Mouse (Mus musculus) liver, embryonic 13.5 days (tissue): ENCODE measurements around the gene Tmc3. TPM values are rescaled to one million over a fixed set of nuclear protein-coding genes. Genes with fewer than 3 reads are reported as not detected.

Experiments
- ATAC-seq: fragments of 200-750 bp; cut with Nextera tagmentation; 2 replicates; pipeline ENCODE4 v1.8.0; 2017; ENCODE audit warnings: low read depth, mild to moderate bottlenecking, moderate number of reproducible peaks, moderate library complexity
- DNase-seq: peaks from one replicate; pipeline ENCODE4 v3.0.0; 2022
- H3K27ac ChIP-seq: fragments of 300-500 bp; sonication (generic); 2 replicates; pipeline ENCODE4 v1.5.1; 2015; ENCODE audit warnings: moderate library complexity, mild to moderate bottlenecking, inconsistent platforms
- H3K27me3 ChIP-seq: fragments of 300-500 bp; sonication (generic); 2 replicates; pipeline ENCODE4 v1.6.1; 2015; ENCODE audit warnings: mild to moderate bottlenecking, inconsistent platforms
- H3K36me3 ChIP-seq: fragments of 300-500 bp; sonication (generic); 2 replicates; pipeline ENCODE4 v1.6.1; 2015; ENCODE audit warnings: mild to moderate bottlenecking, inconsistent platforms
- H3K4me1 ChIP-seq: fragments of 300-500 bp; sonication (generic); replicated peaks from 2 replicates; pipeline ENCODE4 v1.6.1; 2015; ENCODE audit warnings: inconsistent platforms
- H3K4me2 ChIP-seq: fragments of 300-500 bp; sonication (generic); 2 replicates; pipeline ENCODE4 v1.6.1; 2015; ENCODE audit warnings: inconsistent platforms, mild to moderate bottlenecking, moderate library complexity
- H3K4me3 ChIP-seq: fragments of 300-500 bp; sonication (generic); replicated peaks from 2 replicates; pipeline ENCODE4 v1.5.1; 2015; ENCODE audit warnings: mild to moderate bottlenecking, inconsistent platforms
- H3K9ac ChIP-seq: fragments of 300-500 bp; sonication (generic); 2 replicates; pipeline ENCODE4 v1.6.1; 2015; ENCODE audit warnings: mild to moderate bottlenecking, inconsistent platforms
- H3K9me3 ChIP-seq: fragments of 300-500 bp; sonication (generic); replicated peaks from 2 replicates; pipeline ENCODE4 v1.6.1; 2016; ENCODE audit warnings: inconsistent platforms
- WGBS: fragments of 180-500 bp; shearing (Covaris S2); methylation state at CpG from one replicate; pipeline ENCODE4 v1.1.7; 2015; ENCODE audit not compliant: insufficient replicate concordance; 5-methylcytosine and 5-hydroxymethylcytosine counted together
- polyA plus RNA-seq: library from polyadenylated mRNA; unstranded; fragments of >200 nt; fragmentation: Nextera tagmentation; extraction: Ambion mirVana; gene quantifications from 2 replicates; pipeline ENCODE4 v1.2.1, GENCODE M21; 2015

Gene Tmc3
- polyA plus RNA-seq, 1 experiment from 2014 or later, result 0.44 TPM

DNA sequence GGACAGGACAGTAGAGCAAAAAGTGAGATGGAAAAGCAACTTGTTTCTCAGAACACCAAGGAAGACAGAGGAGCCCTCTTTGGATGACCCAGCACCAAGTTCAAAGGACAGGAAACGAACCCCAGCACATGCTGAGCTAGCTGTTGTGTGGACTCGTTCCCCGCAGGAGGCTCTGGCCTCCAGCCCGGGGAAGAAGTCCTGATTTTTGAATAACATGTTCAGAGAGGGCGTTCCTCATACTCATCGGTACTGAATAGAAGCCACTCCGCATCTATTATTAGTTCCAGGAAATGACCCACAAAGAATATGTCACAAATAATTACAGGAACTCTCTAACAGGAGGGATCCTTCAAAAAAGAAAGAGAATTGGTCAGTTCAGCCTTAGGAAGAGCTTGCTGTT lies 18.8 kb upstream of the Tmc3 start:
- no peak for ATAC-seq
- Histone ChIP-seq H3K4me3 (no peak overlapping the region), H3K4me1 (no peaks in the 10 kb centered on the region), H3K4me2 (no peak overlapping the region), H3K9me3 (no peaks in the 10 kb centered on the region), H3K9ac (no peak overlapping the region), H3K27ac (no peak overlapping the region), H3K27me3 (no peaks in the 10 kb centered on the region), H3K36me3 (no peaks in the 10 kb centered on the region)
- 21% methylated on average over 7 of the region's 7 CpGs for WGBS
- no peak for DNase-seq

DNA sequence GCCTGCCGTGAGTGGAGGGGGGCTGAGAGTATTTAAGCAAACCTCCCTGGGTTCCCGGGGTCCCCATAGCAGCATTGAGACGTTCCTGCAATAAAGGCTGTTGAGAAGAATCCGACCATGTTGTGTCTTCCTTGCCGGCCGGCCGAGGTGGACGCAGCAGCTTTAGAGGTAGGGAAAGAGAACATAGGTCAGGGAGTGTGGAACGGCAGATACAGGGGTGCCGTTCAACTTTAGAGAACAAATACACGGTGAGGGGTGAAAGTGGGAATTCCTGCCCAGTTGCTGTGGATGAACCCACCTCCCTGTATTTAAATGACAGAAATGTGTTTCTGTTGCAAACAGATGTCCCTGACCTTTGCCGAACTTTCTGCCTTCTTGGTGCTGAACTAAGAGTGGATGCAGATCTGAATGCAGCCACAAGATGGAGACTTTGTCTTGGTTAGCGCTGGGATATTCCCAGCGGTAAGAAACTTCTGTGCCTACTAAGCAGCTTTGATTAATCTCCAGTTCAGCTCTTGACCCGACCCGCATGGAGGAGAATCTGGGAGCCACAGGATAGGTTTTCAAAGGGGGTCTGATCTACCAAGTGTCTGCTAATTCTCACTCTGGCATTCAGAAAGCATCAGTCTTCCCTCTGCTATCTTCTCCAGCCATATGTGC lies 16.8 kb upstream of the Tmc3 start:
- no peak for ATAC-seq
- Histone ChIP-seq H3K27me3 (no peaks in the 10 kb centered on the region), H3K9ac (no peak overlapping the region), H3K36me3 (no peaks in the 10 kb centered on the region), H3K9me3 (no peaks in the 10 kb centered on the region), H3K4me2 (no peak overlapping the region), H3K27ac (no peak overlapping the region), H3K4me3 (no peak overlapping the region), H3K4me1 (no peaks in the 10 kb centered on the region)
- no peak for DNase-seq
- WGBS, result 49% methylated on average over 16 of the region's 16 CpGs

- Histone ChIP-seq H3K27ac (no peak overlapping the region), H3K4me1 (no peaks in the 10 kb centered on the region), H3K36me3 (no peaks in the 10 kb centered on the region), H3K4me2 (no peak overlapping the region), H3K9me3 (no peaks in the 10 kb centered on the region), H3K4me3 (no peak overlapping the region), H3K27me3 (no peaks in the 10 kb centered on the region), H3K9ac (no peak overlapping the region)
- ATAC-seq (no peak), DNase-seq (no peak)
- 65% methylated on average over 2 of the region's 2 CpGs for WGBS
Measured at GRCm38 (mm10) chr7:83568815-83569214, 15.9 kb upstream of the Tmc3 start.

DNA sequence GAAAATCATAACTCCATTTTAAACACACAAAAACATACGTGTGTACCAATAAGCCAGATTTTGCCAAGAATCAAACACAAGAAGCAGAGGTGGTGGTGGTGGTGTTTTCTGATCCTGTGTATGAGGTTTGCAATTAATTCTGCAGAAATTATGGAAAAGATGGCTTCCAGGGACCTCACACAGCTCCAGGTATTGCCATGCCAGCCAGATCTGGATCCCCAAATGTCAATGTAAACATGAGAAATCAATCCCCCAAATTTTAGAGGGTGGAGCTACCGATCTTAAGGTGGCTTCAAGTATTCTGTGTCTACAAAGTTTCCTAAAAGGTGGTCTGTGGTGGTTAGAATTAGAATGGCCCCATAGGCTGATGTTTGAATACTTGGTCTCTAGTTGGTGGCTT lies 15.3 kb upstream of the Tmc3 start:
- no peak overlapping the region for H3K4me3 ChIP-seq
- H3K4me2 ChIP-seq, result no peak overlapping the region
- H3K36me3 ChIP-seq, result no peaks in the 10 kb centered on the region
- H3K9me3 ChIP-seq, result no peaks in the 10 kb centered on the region
- no peaks in the 10 kb centered on the region for H3K4me1 ChIP-seq
- ATAC-seq (no peak), DNase-seq (no peak)
- H3K9ac ChIP-seq, result no peak overlapping the region
- no peaks in the 10 kb centered on the region for H3K27me3 ChIP-seq
- 65% methylated on average over 2 of the region's 2 CpGs for WGBS
- H3K27ac ChIP-seq, result no peak overlapping the region

- no peak overlapping the region for H3K4me2 ChIP-seq
- DNase-seq, result no peak
- no peak overlapping the region for H3K27ac ChIP-seq
- WGBS, result 21% methylated on average over 4 of the region's 4 CpGs
- H3K9ac ChIP-seq, result no peak overlapping the region
- ATAC-seq, result no peak
- no peaks in the 10 kb centered on the region for H3K27me3 ChIP-seq
- no peaks in the 10 kb centered on the region for H3K36me3 ChIP-seq
- H3K4me1 ChIP-seq, result no peaks in the 10 kb centered on the region
- no peaks in the 10 kb centered on the region for H3K9me3 ChIP-seq
- H3K4me3 ChIP-seq, result no peak overlapping the region
Measured at GRCm38 (mm10) chr7:83571077-83571476, 13.7 kb upstream of the Tmc3 start.

GRCm38 (mm10) chr7:83571901-83572300 lies 12.8 kb upstream of the Tmc3 start:
- no peak overlapping the region for H3K27ac ChIP-seq
- DNase-seq, result no peak
- H3K4me1 ChIP-seq, result no peaks in the 10 kb centered on the region
- H3K9me3 ChIP-seq, result no peaks in the 10 kb centered on the region
- no peak overlapping the region for H3K4me2 ChIP-seq
- no peak for ATAC-seq
- no peak overlapping the region for H3K4me3 ChIP-seq
- H3K36me3 ChIP-seq, result no peaks in the 10 kb centered on the region
- WGBS, result 66% methylated on average over 3 of the region's 3 CpGs
- H3K9ac ChIP-seq, result no peak overlapping the region
- no peaks in the 10 kb centered on the region for H3K27me3 ChIP-seq

DNA sequence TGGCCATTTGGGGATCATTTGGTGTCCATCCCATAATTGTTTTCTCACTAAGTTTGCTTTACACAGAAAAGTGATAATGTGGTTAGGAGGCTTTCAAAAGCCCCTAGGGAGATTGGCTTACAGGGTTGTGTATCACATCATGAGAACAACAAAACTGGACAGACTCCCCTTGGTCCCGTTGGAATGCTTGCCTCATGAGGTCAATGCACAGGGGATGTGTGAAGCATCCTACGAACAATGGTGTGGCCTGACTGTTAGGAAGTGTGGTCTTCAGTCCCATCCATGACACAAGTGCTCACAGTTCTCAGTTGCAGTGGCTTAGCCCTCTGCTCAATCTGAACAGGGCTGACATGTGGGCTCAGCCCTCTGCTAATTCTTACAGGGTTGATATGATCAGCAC lies 12.3 kb upstream of the Tmc3 start:
- DNase-seq, result no peak
- no peaks in the 10 kb centered on the region for H3K9me3 ChIP-seq
- H3K27ac ChIP-seq, result no peak overlapping the region
- H3K27me3 ChIP-seq, result no peaks in the 10 kb centered on the region
- H3K4me1 ChIP-seq, result no peaks in the 10 kb centered on the region
- no peak overlapping the region for H3K9ac ChIP-seq
- H3K36me3 ChIP-seq, result no peaks in the 10 kb centered on the region
- H3K4me2 ChIP-seq, result no peak overlapping the region
- no peak for ATAC-seq
- 50% methylated on average over 2 of the region's 2 CpGs for WGBS
- H3K4me3 ChIP-seq, result no peak overlapping the region

- Histone ChIP-seq H3K27me3 (no peaks in the 10 kb centered on the region), H3K4me1 (peaks cover 11% of the 10 kb centered on the region), H3K27ac (no peak overlapping the region), H3K9me3 (no peaks in the 10 kb centered on the region), H3K9ac (no peak overlapping the region), H3K36me3 (no peaks in the 10 kb centered on the region), H3K4me3 (no peak overlapping the region), H3K4me2 (no peak overlapping the region)
- no peak for ATAC-seq
- WGBS, result 53% methylated on average over 4 of the region's 4 CpGs
- DNase-seq, result no peak
Measured at GRCm38 (mm10) chr7:83580946-83581345, 3.8 kb upstream of the Tmc3 start.

GRCm38 (mm10) chr7:83594056-83594455 lies 9.3 kb downstream of the Tmc3 start:
- no peaks in the 10 kb centered on the region for H3K36me3 ChIP-seq
- no peak overlapping the region for H3K9ac ChIP-seq
- H3K4me3 ChIP-seq, result no peak overlapping the region
- WGBS, result 58% methylated on average over 3 of the region's 3 CpGs
- no peak for DNase-seq
- no peaks in the 10 kb centered on the region for H3K9me3 ChIP-seq
- H3K27ac ChIP-seq, result no peak overlapping the region
- no peaks in the 10 kb centered on the region for H3K4me1 ChIP-seq
- no peaks in the 10 kb centered on the region for H3K27me3 ChIP-seq
- ATAC-seq, result no peak
- no peak overlapping the region for H3K4me2 ChIP-seq

DNA sequence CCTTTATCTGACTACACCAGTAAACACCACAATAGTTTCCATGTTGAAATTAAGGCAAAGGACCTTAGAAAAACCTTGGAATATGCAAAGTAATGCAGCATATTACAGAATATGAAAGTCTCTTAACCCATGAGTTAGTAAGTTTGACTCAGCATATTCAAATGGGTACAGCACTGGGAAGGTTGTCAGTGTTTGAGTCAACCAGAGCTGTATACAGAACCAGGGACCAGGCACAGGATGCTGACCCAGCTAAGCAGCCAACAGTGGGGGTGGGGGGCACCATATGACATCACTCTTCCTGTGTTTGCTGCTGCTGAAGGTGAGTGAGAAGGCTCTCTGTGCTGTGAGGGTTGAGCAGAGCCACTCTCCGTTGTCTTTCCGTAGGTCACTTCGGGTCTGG lies 12.3 kb downstream of the Tmc3 start:
- no peaks in the 10 kb centered on the region for H3K4me1 ChIP-seq
- no peaks in the 10 kb centered on the region for H3K27me3 ChIP-seq
- no peak overlapping the region for H3K9ac ChIP-seq
- no peak overlapping the region for H3K4me2 ChIP-seq
- no peak overlapping the region for H3K27ac ChIP-seq
- no peak for ATAC-seq
- no peak overlapping the region for H3K4me3 ChIP-seq
- no peak for DNase-seq
- WGBS, result 64% methylated on average over 3 of the region's 3 CpGs
- no peaks in the 10 kb centered on the region for H3K9me3 ChIP-seq
- no peaks in the 10 kb centered on the region for H3K36me3 ChIP-seq

DNA sequence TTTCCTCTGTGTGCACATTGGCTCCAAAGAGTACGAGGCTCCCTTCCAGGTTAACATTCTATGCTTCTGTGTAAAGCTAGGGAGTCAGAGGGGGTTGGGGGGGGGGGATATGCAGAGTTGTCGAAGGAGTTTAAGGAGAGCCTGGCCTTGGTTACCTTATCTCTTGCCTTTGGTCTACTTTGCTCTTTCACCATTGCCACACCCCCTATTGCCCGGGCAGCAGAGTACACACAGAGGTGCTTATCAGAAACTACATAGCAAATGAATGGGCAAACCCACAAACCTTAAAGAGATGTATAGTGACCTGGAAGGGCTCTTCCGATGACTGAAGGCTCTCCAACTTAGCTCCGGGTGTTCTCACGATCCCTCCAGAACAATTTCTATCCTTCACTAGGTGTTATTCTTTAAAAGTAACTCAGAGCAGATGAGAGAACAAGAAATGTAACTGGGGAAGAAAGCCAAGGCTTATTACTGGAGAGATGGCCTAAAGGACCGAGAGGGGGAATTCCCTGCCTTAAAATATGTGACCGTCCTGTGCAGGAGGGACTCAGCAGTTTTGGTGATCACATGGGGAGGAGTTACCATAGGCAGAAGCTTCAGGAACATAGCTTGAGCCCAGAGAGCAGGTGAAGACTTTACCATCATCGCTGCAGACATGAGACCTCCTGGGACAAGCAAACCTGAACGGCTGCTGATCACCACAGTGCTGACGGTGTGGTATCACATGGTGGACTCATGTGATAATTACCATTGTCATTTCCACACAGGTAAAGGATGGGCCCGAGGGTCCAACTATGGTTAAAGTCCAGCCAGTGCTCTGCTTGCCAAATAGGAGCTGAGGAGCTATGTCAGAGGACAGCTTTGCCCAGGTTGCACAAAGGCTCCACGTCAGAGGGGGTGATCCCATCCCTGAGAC lies 14.5 kb downstream of the Tmc3 start:
- H3K36me3 ChIP-seq, result no peaks in the 10 kb centered on the region
- no peaks in the 10 kb centered on the region for H3K4me1 ChIP-seq
- no peak overlapping the region for H3K4me3 ChIP-seq
- no peaks in the 10 kb centered on the region for H3K27me3 ChIP-seq
- H3K9ac ChIP-seq, result no peak overlapping the region
- ATAC-seq, result peak; percentile 29; the same call in 1 of the 2 replicates
- 52% methylated on average over 13 of the region's 13 CpGs for WGBS
- H3K4me2 ChIP-seq, result no peak overlapping the region
- peak; percentile 6 for DNase-seq
- no peaks in the 10 kb centered on the region for H3K9me3 ChIP-seq
- no peak overlapping the region for H3K27ac ChIP-seq

DNA sequence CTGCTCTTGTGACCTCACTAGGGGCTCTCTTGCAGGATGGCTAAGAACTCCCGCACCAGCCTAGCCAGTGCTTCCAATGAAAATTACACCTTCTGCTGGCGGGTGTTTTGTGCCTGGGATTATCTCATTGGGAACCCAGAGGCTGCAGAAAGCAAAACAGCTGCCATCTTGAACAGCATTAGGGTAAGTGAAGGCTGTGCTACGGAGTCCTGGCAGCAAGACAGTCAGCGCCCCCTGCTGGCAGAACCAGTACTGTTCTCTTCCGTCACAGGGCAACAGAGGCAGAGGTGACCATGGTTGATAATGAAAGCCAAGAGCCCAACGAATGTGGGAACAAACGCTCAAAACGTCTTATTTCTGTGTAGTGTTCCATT lies 15.2 kb downstream of the Tmc3 start:
- Histone ChIP-seq H3K27ac (no peak overlapping the region), H3K4me2 (no peak overlapping the region), H3K27me3 (no peaks in the 10 kb centered on the region), H3K4me1 (no peaks in the 10 kb centered on the region), H3K36me3 (no peaks in the 10 kb centered on the region), H3K9ac (no peak overlapping the region), H3K4me3 (no peak overlapping the region), H3K9me3 (no peaks in the 10 kb centered on the region)
- ATAC-seq, result no peak
- WGBS, result 40% methylated on average over 8 of the region's 8 CpGs
- DNase-seq, result peak; percentile 29
